Mouse (Mus musculus) cerebellum, adult 9-10 months (tissue): Measurements from ENCODE around the gene Acsm3.

ENCODE experiments used
- DNase-seq: peaks from one replicate; pipeline ENCODE4 v3.0.0; 2022

Acsm3 gene

DNA sequence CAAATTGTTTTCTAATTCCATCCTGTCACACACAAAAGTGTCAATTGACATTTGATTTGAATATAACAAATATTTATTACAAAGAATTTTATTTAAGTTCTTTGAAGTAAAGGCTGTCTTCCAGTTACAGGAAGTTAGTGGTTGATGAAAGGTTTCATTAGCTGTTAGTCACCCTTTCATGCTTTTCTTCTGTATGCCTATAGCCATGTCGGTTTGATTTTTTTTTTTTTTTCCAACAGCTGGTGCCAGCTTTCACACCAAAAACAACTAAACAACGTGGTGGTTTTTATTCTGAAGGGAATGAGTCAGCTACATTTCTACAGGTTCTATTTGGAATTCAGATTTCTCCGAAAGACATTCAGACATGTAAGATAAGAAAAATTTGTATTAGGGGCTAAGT, 40.3 kb downstream of the Acsm3 start:
- DNase-seq: no peak

DNA sequence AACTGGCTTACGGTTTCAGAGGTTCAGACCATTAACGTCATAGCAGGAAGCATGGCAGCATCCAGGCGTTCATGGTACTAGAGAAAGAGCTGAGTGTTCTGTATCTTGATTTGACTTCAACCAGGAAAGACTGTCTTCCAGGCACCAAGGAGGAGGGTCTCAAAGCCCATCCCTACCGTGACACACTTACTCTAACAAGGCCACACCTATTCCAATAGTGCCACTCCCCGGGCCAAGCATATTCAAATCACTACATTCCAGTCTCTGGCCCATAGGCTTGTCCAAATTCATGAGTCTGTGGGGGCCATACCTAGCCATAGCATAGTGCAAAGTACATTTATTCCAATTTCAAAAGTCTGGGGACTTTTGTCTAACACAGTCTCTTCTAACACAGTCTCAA, 46.7 kb downstream of the Acsm3 start:
- DNase-seq: no peak

DNA sequence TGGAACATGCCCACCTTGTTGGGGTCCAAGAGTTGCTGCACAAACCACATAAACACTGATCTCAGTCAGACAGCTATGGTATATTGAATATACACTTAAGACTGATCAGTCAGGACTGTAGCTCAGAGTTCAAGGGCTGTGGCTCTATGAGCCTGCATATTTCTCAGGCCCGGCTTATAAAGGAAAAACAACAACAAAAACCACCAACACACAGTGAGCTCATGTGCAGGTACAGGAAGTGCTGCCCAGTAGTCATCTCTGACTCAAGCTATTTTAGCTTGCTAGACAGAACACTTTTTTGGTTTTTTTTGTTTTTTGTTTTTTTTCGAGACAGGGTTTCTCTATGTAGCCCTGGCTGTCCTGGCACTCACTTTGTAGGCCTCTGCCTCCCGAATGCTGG, 48.0 kb downstream of the Acsm3 start:
- no peak for DNase-seq

GRCm38 (mm10) chr7:119835371-119835770, 74.6 kb downstream of the Acsm3 start:
- DNase-seq: no peak

DNA sequence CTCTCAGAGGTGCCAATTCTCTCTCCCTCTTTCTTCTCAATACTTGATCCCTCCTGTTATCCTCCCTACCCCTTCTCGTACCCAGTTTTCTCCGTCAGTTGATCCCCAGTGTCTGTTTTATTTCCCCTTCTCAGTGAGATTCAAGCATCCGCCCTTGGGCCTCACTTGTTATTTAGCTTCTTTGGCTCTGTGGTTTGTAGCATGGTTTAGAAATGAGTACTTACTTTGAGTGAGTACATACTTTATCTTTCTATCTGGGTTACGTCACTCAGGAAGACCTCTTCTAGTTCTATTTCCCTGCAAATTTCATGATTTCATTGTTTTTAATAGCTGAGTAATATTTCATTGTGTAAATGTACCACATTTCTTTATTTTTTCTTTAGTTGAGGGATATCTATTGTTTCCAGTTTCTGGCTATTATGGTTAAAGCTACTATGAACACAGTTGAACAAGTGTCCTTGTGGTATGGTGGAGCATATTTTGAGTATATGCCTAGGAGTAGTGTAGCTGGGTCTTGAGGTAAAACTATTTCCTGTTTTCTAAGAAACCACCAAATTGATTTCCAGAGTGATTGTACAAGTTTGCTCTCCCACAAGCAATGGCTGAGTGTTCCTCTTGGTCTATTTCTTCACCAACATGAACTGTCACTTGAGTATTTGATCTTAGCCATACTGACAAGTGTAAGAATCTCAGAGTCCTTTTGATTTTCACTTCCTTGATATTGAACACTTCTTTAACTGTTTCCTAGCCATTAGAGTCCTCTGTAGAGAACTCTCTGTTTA, 75.5 kb downstream of the Acsm3 start:
- no peak for DNase-seq
